Mouse (Mus musculus) embryonic fibroblast, embryonic 13.5 days (primary cell): Measurements from ENCODE around the gene Gorasp2.

Experiments
- CTCF ChIP-seq: IDR thresholded peaks from 2 replicates; pipeline ENCODE4 v1.5.1; 2011; ENCODE audit warnings: mild to moderate bottlenecking, control low read depth, low read length, moderate library complexity, borderline replicate concordance; ENCODE audit not compliant: insufficient read depth
- POLR2A ChIP-seq: IDR thresholded peaks from 2 replicates; pipeline ENCODE4 v1.6.1; 2011; ENCODE audit warnings: low read depth, mild to moderate bottlenecking, control low read depth, low read length, moderate library complexity

DNA sequence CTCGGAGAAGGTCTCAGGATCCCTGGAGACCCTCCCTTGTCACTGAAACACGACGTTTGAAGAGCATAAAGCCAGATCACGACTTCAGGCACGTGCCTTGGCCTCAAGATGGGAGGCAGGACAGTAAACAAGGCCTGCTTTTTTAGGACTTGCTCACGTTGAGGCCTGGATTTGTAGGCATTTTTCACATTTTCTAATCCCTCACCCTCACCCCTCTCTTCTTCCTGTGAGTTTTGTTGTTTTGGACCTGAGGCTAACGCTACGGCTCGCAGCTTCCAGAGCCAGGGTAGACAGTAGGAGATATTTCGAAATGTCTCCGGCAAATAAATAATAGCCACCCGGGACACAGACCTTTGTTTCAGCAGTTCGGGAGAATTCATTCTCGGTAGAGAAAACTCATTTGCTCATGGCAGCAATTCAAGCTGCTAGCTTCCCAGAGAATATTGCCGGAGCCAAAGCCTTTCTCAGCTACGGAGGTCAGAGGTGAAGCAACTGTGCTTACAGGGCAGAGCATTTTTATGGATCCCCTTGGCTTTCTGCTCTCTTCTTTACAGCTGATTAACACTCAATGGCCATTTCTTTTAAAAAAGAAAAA lies 18.3 kb upstream of the Gorasp2 start:
- TF ChIP-seq CTCF (no peak), POLR2A (no peak)
